Mouse (Mus musculus) E14TG2a.4 (cell line): Measurements from ENCODE around the gene Por.

Experiments used
- H3K27me3 ChIP-seq: 2 replicates; pipeline ENCODE4 v1.6.1; 2014; ENCODE audit warnings: low read length, control low read depth; ENCODE audit not compliant: insufficient read depth
- H3K36me3 ChIP-seq: 2 replicates; pipeline ENCODE4 v1.6.1; 2014; ENCODE audit warnings: low read length, control low read depth; ENCODE audit not compliant: insufficient read depth
- H3K4me1 ChIP-seq: replicated peaks from 2 replicates; pipeline ENCODE4 v1.6.1; 2014; ENCODE audit warnings: low read depth, low read length, control low read depth
- H3K4me3 ChIP-seq: replicated peaks from 2 replicates; pipeline ENCODE4 v1.5.1; 2014; ENCODE audit warnings: mild to moderate bottlenecking, low read length
- H3K9me3 ChIP-seq: 2 replicates; pipeline ENCODE4 v1.6.1; 2014; ENCODE audit warnings: low read length, control low read depth
- CTCF ChIP-seq: conservative IDR thresholded peaks from 2 replicates; pipeline ENCODE4 v1.5.1; 2014; ENCODE audit warnings: low read length
- NANOG ChIP-seq: IDR thresholded peaks from 2 replicates; pipeline ENCODE4 v1.6.1; 2014; ENCODE audit warnings: borderline replicate concordance, low read length, mixed read lengths
- POU5F1 ChIP-seq: IDR thresholded peaks from 2 replicates; pipeline ENCODE4 v1.6.1; 2014; ENCODE audit warnings: low read length, borderline replicate concordance

The Por gene

GRCm38 (mm10) chr5:135669741-135670275, at the start of gene Por:
Gene Por, plus strand, starts transcription at chr5:135670033.
- Histone ChIP-seq H3K4me3 (peak within 1 kb of the TSS; percentile 41), H3K36me3 (no peaks in the 10 kb centered on the region), H3K27me3 (no peaks in the 10 kb centered on the region), H3K4me1 (peaks cover 67% of the 10 kb centered on the region), H3K9me3 (no peaks in the 10 kb centered on the region)
- TF ChIP-seq NANOG (no peak), POU5F1 (no peak), CTCF (no peak)

- no peaks in the 10 kb centered on the region for H3K9me3 ChIP-seq
- H3K4me3 ChIP-seq: no peak overlapping the region
- TF ChIP-seq POU5F1: no peak
- TF ChIP-seq NANOG: no peak
- TF ChIP-seq CTCF: no peak
Observed at GRCm38 (mm10) chr5:135620526-135620925, 49.3 kb upstream of the Por start.

GRCm38 (mm10) chr5:135621725-135622124, 48.1 kb upstream of the Por start:
- H3K9me3 ChIP-seq: no peaks in the 10 kb centered on the region
- no peaks in the 10 kb centered on the region; the same call in 1 of the 2 replicates for H3K27me3 ChIP-seq
- peaks cover 8% of the 10 kb centered on the region for H3K4me1 ChIP-seq
- no peak for TF ChIP-seq NANOG
- no peak for TF ChIP-seq CTCF
- TF ChIP-seq POU5F1: no peak
- no peak overlapping the region for H3K4me3 ChIP-seq
- H3K36me3 ChIP-seq: no peaks in the 10 kb centered on the region

More at GRCm38 (mm10) chr5:135620526-135620925, 49.3 kb upstream of the Por start:
- peaks cover 8% of the 10 kb centered on the region for H3K4me1 ChIP-seq
- peaks cover 3% of the 10 kb centered on the region for H3K27me3 ChIP-seq
- no peaks in the 10 kb centered on the region for H3K36me3 ChIP-seq

GRCm38 (mm10) chr5:135623006-135623563, 46.7 kb upstream of the Por start:
- TF ChIP-seq CTCF (no peak), NANOG (no peak), POU5F1 (no peak)
- peaks cover 8% of the 10 kb centered on the region for H3K4me1 ChIP-seq
- no peak overlapping the region for H3K4me3 ChIP-seq
- no peaks in the 10 kb centered on the region for H3K9me3 ChIP-seq
- no peaks in the 10 kb centered on the region for H3K36me3 ChIP-seq
- no peaks in the 10 kb centered on the region; the same call in 1 of the 2 replicates for H3K27me3 ChIP-seq

GRCm38 (mm10) chr5:135628916-135629315, 40.9 kb upstream of the Por start:
- no peaks in the 10 kb centered on the region for H3K27me3 ChIP-seq
- peaks cover 37% of the 10 kb centered on the region for H3K4me1 ChIP-seq
- peak overlapping the region; percentile 32; the same call in 1 of the 2 replicates for H3K4me3 ChIP-seq
- H3K9me3 ChIP-seq: no peaks in the 10 kb centered on the region
- H3K36me3 ChIP-seq: no peaks in the 10 kb centered on the region
- TF ChIP-seq CTCF (no peak), POU5F1 (no peak), NANOG (no peak)

- TF ChIP-seq NANOG: no peak
- no peak for TF ChIP-seq CTCF
- TF ChIP-seq POU5F1: no peak
- no peaks in the 10 kb centered on the region for H3K27me3 ChIP-seq
- peaks cover 1% of the 10 kb centered on the region for H3K36me3 ChIP-seq
- no peaks in the 10 kb centered on the region for H3K9me3 ChIP-seq
- peaks cover 40% of the 10 kb centered on the region for H3K4me1 ChIP-seq
- H3K4me3 ChIP-seq: peak overlapping the region; percentile 32; the same call in 1 of the 2 replicates
Observed at GRCm38 (mm10) chr5:135629401-135629800, 40.4 kb upstream of the Por start.

GRCm38 (mm10) chr5:135630598-135630997, 39.2 kb upstream of the Por start:
- TF ChIP-seq POU5F1: no peak
- peak; percentile 93 for TF ChIP-seq CTCF
- TF ChIP-seq NANOG: no peak
- no peaks in the 10 kb centered on the region for H3K27me3 ChIP-seq

GRCm38 (mm10) chr5:135632117-135632796, 37.6 kb upstream of the Por start, which contains the start of gene Rhbdd2:
Gene Rhbdd2, plus strand, starts transcription at chr5:135632618.
- H3K27me3 ChIP-seq: no peaks in the 10 kb centered on the region
- peak within 1 kb of the TSS; percentile 96 for H3K4me3 ChIP-seq
- H3K36me3 ChIP-seq: peaks cover 30% of the 10 kb centered on the region
- TF ChIP-seq POU5F1: no peak
- no peak for TF ChIP-seq CTCF
- TF ChIP-seq NANOG: no peak
- H3K9me3 ChIP-seq: no peaks in the 10 kb centered on the region
- peaks cover 67% of the 10 kb centered on the region for H3K4me1 ChIP-seq

More at GRCm38 (mm10) chr5:135630598-135630997, 39.2 kb upstream of the Por start:
- Histone ChIP-seq H3K9me3 (no peaks in the 10 kb centered on the region), H3K4me1 (peaks cover 51% of the 10 kb centered on the region), H3K4me3 (no peak overlapping the region), H3K36me3 (peaks cover 13% of the 10 kb centered on the region)
